Mouse (Mus musculus): ENCODE results near the gene Slc16a6. TPM values are rescaled to one million over a fixed set of nuclear protein-coding genes. Genes with fewer than 3 reads are reported as not detected.

Gene Slc16a6
- 11.9 and 13.2 TPM in 2 replicates for total RNA-seq (2014; rRNA removed; ENCODE audit: low replicate concordance)
- 4.6 and 8.2 TPM in 2 replicates for polyA plus RNA-seq (2015; fragmentation: Nextera tagmentation; extraction: Ambion mirVana)

- Histone ChIP-seq H3K9ac (replicated peaks; ENCODE audit: low read depth, low read length) (peak within 1 kb of the TSS; percentile 83), H3K4me2 (ENCODE audit: low read depth, low read length) (peak within 1 kb of the TSS; percentile 98), H3K4me1 (ENCODE audit: control insufficient read depth, insufficient read depth) (0 out of 2 replicates have a peak, but pooled peaks cover 3% of the 10 kb centered on the region), H3K9me3 (replicated peaks; ENCODE audit: control insufficient read depth, low read length) (no peaks in the 10 kb centered on the region), H3K4me3 (ENCODE audit: low read depth, low read length) (peak within 1 kb of the TSS; percentile 86), H3K36me3 (replicated peaks; ENCODE audit: control insufficient read depth, insufficient read depth, low read length) (no peaks in the 10 kb centered on the region), H3K27ac (ENCODE audit: low read depth) (peak within 1 kb of the TSS; percentile 88), H3K27me3 (ENCODE audit: control insufficient read depth, insufficient read depth, low read length) (0 out of 2 replicates have a peak, but pooled peaks cover 8% of the 10 kb centered on the region)
- under 1% methylated on average over 90 of the region's 111 CpGs for WGBS
- DNase-seq (ENCODE audit: low spot score), result peak; percentile 77
- no peak for TF ChIP-seq CTCF (IDR thresholded peaks at IDR 0.05; ENCODE audit: low read depth)
- TF ChIP-seq EP300 (IDR thresholded peaks at IDR 0.05; ENCODE audit: low read depth), result no peak
- peak; percentile 82 for ATAC-seq (ENCODE audit: insufficient read depth, low read depth)
These were observed at the start of gene Slc16a6, which contains the start of gene Arsg for GRCm38 (mm10) chr11:109473171-109474085. Gene Slc16a6 (minus strand): TSS chr11:109473598. Gene Arsg (plus strand): TSS chr11:109473374.

- no peak overlapping the region for H3K4me2 ChIP-seq (ENCODE audit: low read depth, low read length)
- 49% methylated on average over 7 of the region's 7 CpGs for WGBS
These were observed 47.6 kb upstream of the Slc16a6 start for GRCm38 (mm10) chr11:109520958-109521357.

GRCm38 (mm10) chr11:109517816-109518215 is 44.4 kb upstream of the Slc16a6 start:
- H3K27ac ChIP-seq (ENCODE audit: low read depth), result no peak overlapping the region
- no peak overlapping the region for H3K4me3 ChIP-seq (ENCODE audit: low read depth, low read length)
- no peaks in the 10 kb centered on the region for H3K4me1 ChIP-seq (ENCODE audit: control insufficient read depth, insufficient read depth)
- no peak overlapping the region for H3K9ac ChIP-seq (replicated peaks; ENCODE audit: low read depth, low read length)
- TF ChIP-seq CTCF (IDR thresholded peaks at IDR 0.05; ENCODE audit: low read depth) (no peak), EP300 (IDR thresholded peaks at IDR 0.05; ENCODE audit: low read depth) (no peak)
- 73% methylated on average over 3 of the region's 3 CpGs for WGBS
- H3K36me3 ChIP-seq (replicated peaks; ENCODE audit: control insufficient read depth, insufficient read depth, low read length), result no peaks in the 10 kb centered on the region
- DNase-seq (ENCODE audit: low spot score) (no peak), ATAC-seq (ENCODE audit: insufficient read depth, low read depth) (no peak)
- no peak overlapping the region for H3K4me2 ChIP-seq (ENCODE audit: low read depth, low read length)
- H3K27me3 ChIP-seq (ENCODE audit: control insufficient read depth, insufficient read depth, low read length), result no peaks in the 10 kb centered on the region
- no peaks in the 10 kb centered on the region for H3K9me3 ChIP-seq (replicated peaks; ENCODE audit: control insufficient read depth, low read length)

More at GRCm38 (mm10) chr11:109520958-109521357, 47.6 kb upstream of the Slc16a6 start:
- Histone ChIP-seq H3K27ac (ENCODE audit: low read depth) (no peak overlapping the region), H3K27me3 (ENCODE audit: control insufficient read depth, insufficient read depth, low read length) (no peaks in the 10 kb centered on the region), H3K36me3 (replicated peaks; ENCODE audit: control insufficient read depth, insufficient read depth, low read length) (no peaks in the 10 kb centered on the region), H3K4me3 (ENCODE audit: low read depth, low read length) (no peak overlapping the region), H3K9me3 (replicated peaks; ENCODE audit: control insufficient read depth, low read length) (no peaks in the 10 kb centered on the region), H3K4me1 (ENCODE audit: control insufficient read depth, insufficient read depth) (no peaks in the 10 kb centered on the region), H3K9ac (replicated peaks; ENCODE audit: low read depth, low read length) (no peak overlapping the region)
- TF ChIP-seq CTCF (IDR thresholded peaks at IDR 0.05; ENCODE audit: low read depth) (no peak), EP300 (IDR thresholded peaks at IDR 0.05; ENCODE audit: low read depth) (no peak)
- ATAC-seq (ENCODE audit: insufficient read depth, low read depth) (no peak), DNase-seq (ENCODE audit: low spot score) (no peak)

- no peaks in the 10 kb centered on the region for H3K36me3 ChIP-seq (replicated peaks; ENCODE audit: control insufficient read depth, insufficient read depth, low read length)
These were observed 43.9 kb upstream of the Slc16a6 start for GRCm38 (mm10) chr11:109517330-109517729.

GRCm38 (mm10) chr11:109514064-109514612 is 40.7 kb upstream of the Slc16a6 start:
- Histone ChIP-seq H3K36me3 (replicated peaks; ENCODE audit: control insufficient read depth, insufficient read depth, low read length) (no peaks in the 10 kb centered on the region), H3K4me2 (ENCODE audit: low read depth, low read length) (no peak overlapping the region), H3K4me3 (ENCODE audit: low read depth, low read length) (no peak overlapping the region), H3K27me3 (ENCODE audit: control insufficient read depth, insufficient read depth, low read length) (no peaks in the 10 kb centered on the region), H3K9ac (replicated peaks; ENCODE audit: low read depth, low read length) (no peak overlapping the region), H3K27ac (ENCODE audit: low read depth) (no peak overlapping the region), H3K4me1 (ENCODE audit: control insufficient read depth, insufficient read depth) (no peaks in the 10 kb centered on the region), H3K9me3 (replicated peaks; ENCODE audit: control insufficient read depth, low read length) (peaks cover 7% of the 10 kb centered on the region; the same call in 1 of the 2 replicates)
- TF ChIP-seq EP300 (IDR thresholded peaks at IDR 0.05; ENCODE audit: low read depth), result no peak
- TF ChIP-seq CTCF (IDR thresholded peaks at IDR 0.05; ENCODE audit: low read depth), result no peak
- WGBS, result 76% methylated on average over 3 of the region's 3 CpGs
- no peak for ATAC-seq (ENCODE audit: insufficient read depth, low read depth)
- DNase-seq (ENCODE audit: low spot score), result no peak

More at GRCm38 (mm10) chr11:109517330-109517729, 43.9 kb upstream of the Slc16a6 start:
- WGBS, result 83% methylated on average over 11 of the region's 11 CpGs
- no peaks in the 10 kb centered on the region for H3K9me3 ChIP-seq (replicated peaks; ENCODE audit: control insufficient read depth, low read length)
- no peak overlapping the region for H3K4me3 ChIP-seq (ENCODE audit: low read depth, low read length)
- H3K9ac ChIP-seq (replicated peaks; ENCODE audit: low read depth, low read length), result no peak overlapping the region
- no peak overlapping the region for H3K27ac ChIP-seq (ENCODE audit: low read depth)
- H3K27me3 ChIP-seq (ENCODE audit: control insufficient read depth, insufficient read depth, low read length), result no peaks in the 10 kb centered on the region
- DNase-seq (ENCODE audit: low spot score) (no peak), ATAC-seq (ENCODE audit: insufficient read depth, low read depth) (no peak)
- no peaks in the 10 kb centered on the region for H3K4me1 ChIP-seq (ENCODE audit: control insufficient read depth, insufficient read depth)
- no peak overlapping the region for H3K4me2 ChIP-seq (ENCODE audit: low read depth, low read length)
- TF ChIP-seq CTCF (IDR thresholded peaks at IDR 0.05; ENCODE audit: low read depth) (no peak), EP300 (IDR thresholded peaks at IDR 0.05; ENCODE audit: low read depth) (no peak)
